Mouse (Mus musculus) MEL (cell line): ENCODE results near the gene Nipal4.

ENCODE experiments used
- CTCF ChIP-seq, 3 experiments: IDR thresholded peaks in 2 of 3; conservative IDR thresholded peaks in 1 of 3; 2 replicates each; pipeline ENCODE4 v1.5.1; 2011 to 2012; ENCODE audit warnings: low read length in 3 of 3, low read depth in 2 of 3, mild to moderate bottlenecking in 2 of 3, improper control_type of control experiment in 1 of 3, inconsistent platforms in 1 of 3, mixed read lengths in 1 of 3, moderate library complexity in 1 of 3; ENCODE audit not compliant: control insufficient read depth in 1 of 3, insufficient read depth in 1 of 3, poor library complexity in 1 of 3, severe bottlenecking in 1 of 3
- GATA1 ChIP-seq: IDR thresholded peaks from 2 replicates; pipeline ENCODE4 v1.6.1; 2011; ENCODE audit warnings: low read depth, low read length, improper control_type of control experiment
- HCFC1 ChIP-seq: IDR thresholded peaks from 2 replicates; pipeline ENCODE4 v1.6.1; 2012; ENCODE audit warnings: low read depth, mild to moderate bottlenecking, inconsistent platforms, low read length, improper control_type of control experiment, moderate library complexity
- POLR2AphosphoS5 ChIP-seq: IDR thresholded peaks from 2 replicates; pipeline ENCODE4 v1.6.1; 2012; ENCODE audit warnings: low read depth, borderline replicate concordance, mild to moderate bottlenecking, inconsistent platforms, low read length, moderate library complexity, mixed read lengths

GRCm38 (mm10) chr11:46128548-46128945, 37.8 kb downstream of the Nipal4 start:
- TF ChIP-seq CTCF (IDR thresholded peaks at IDR 0.05 in 2 of 3, conservative IDR thresholded peaks at IDR 0.05 in 1 of 3; ENCODE audit: control insufficient read depth in 1 of 3, insufficient read depth in 1 of 3, low read depth in 2 of 3, low read length in 3 of 3, poor library complexity in 1 of 3, severe bottlenecking in 1 of 3) (peak; percentile 84 to 97 (median 89)), POLR2AphosphoS5 (no peak), GATA1 (no peak), HCFC1 (no peak)
